Mouse (Mus musculus) forebrain, embryonic 14.5 days (tissue): ENCODE results near the gene Clip1. TPM values are rescaled to one million over a fixed set of nuclear protein-coding genes. Genes with fewer than 3 reads are reported as not detected.
A peak's percentile ranks its signal among the peaks of the same experiment; 100 is the strongest.

Experiments used
- ATAC-seq: fragments of 200-750 bp; cut with Nextera tagmentation; 2 replicates; pipeline ENCODE4 v1.8.0; 2017; ENCODE audit warnings: mild to moderate bottlenecking, moderate library complexity
- DNase-seq: peaks from one replicate; pipeline ENCODE4 v3.0.0-alpha.2; 2015; ENCODE audit warnings: low spot score
- H3K27ac ChIP-seq: fragments of 300-500 bp; sonication (generic); 2 replicates; pipeline ENCODE4 v1.5.1; 2014; ENCODE audit warnings: low read depth, mild to moderate bottlenecking, control low read depth, low read length, moderate library complexity
- H3K27me3 ChIP-seq: fragments of 300-500 bp; sonication (generic); replicated peaks from 2 replicates; pipeline ENCODE4 v1.6.1; 2014; ENCODE audit warnings: low read length, control low read depth, mixed read lengths; ENCODE audit not compliant: control insufficient read depth, insufficient read depth
- H3K36me3 ChIP-seq: fragments of 300-500 bp; sonication (generic); 2 replicates; pipeline ENCODE4 v1.6.1; 2014; ENCODE audit warnings: low read length, control low read depth; ENCODE audit not compliant: control insufficient read depth, insufficient read depth
- H3K4me1 ChIP-seq: fragments of 300-500 bp; sonication (generic); 2 replicates; pipeline ENCODE4 v1.6.1; 2014; ENCODE audit warnings: antibody characterized with exemption, low read length, control low read depth; ENCODE audit not compliant: control insufficient read depth, insufficient read depth
- H3K4me2 ChIP-seq: fragments of 300-500 bp; sonication (generic); 2 replicates; pipeline ENCODE4 v1.6.1; 2014; ENCODE audit warnings: mild to moderate bottlenecking, control low read depth, low read length
- H3K4me3 ChIP-seq: fragments of 300-500 bp; sonication (generic); 2 replicates; pipeline ENCODE4 v1.5.1; 2014; ENCODE audit warnings: low read depth, low read length, control low read depth
- H3K9ac ChIP-seq: fragments of 300-500 bp; sonication (generic); 2 replicates; pipeline ENCODE4 v1.6.1; 2014; ENCODE audit warnings: mild to moderate bottlenecking, low read length, control low read depth, moderate library complexity
- H3K9me3 ChIP-seq: fragments of 300-500 bp; sonication (generic); replicated peaks from 2 replicates; pipeline ENCODE4 v1.6.1; 2016; ENCODE audit warnings: low read length, control low read depth, mixed read lengths; ENCODE audit not compliant: control insufficient read depth
- WGBS: fragments of 180-500 bp; shearing (Covaris S2); extraction: QIAGEN DNeasy Blood & Tissue Kit; methylation state at CpG from one replicate; pipeline ENCODE4 v1.1.7; 2014; 5-methylcytosine and 5-hydroxymethylcytosine counted together
- polyA plus RNA-seq: library from polyadenylated mRNA; unstranded; fragments of >200 nt; fragmentation: Nextera tagmentation; extraction: Ambion mirVana; gene quantifications from 2 replicates; pipeline ENCODE4 v1.2.1, GENCODE M21; 2014

The Clip1 gene
- polyA plus RNA-seq, 1 experiment from 2014 or later = 45.9 TPM

DNA sequence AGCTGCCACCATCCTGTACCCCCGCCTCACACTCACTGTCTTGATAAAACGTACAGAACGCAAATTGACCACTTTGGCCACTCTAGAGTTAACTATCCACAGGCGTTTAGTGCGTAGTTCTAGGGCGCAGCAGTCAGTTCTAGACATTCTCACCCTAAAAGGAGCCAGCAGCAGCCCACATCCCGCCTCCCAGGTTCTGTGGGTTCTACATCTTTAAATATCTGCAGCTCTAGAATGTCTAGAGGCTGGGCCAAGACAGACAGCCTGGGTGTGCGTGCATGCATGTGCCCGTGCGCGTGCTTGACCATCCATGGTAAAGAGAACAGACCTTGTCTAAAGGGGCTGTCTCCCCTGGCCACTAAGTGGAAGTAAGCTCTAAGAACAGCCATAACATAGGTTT is 123.3 kb downstream of the Clip1 start:
- Histone ChIP-seq H3K4me3 (no peak overlapping the region), H3K9ac (no peak overlapping the region), H3K36me3 (peaks cover 87% of the 10 kb centered on the region), H3K27ac (no peak overlapping the region), H3K4me2 (no peak overlapping the region), H3K4me1 (no peaks in the 10 kb centered on the region), H3K9me3 (no peaks in the 10 kb centered on the region), H3K27me3 (no peaks in the 10 kb centered on the region)
- WGBS = 92% methylated on average over 11 of the region's 11 CpGs
- DNase-seq (no peak), ATAC-seq (no peak)

DNA sequence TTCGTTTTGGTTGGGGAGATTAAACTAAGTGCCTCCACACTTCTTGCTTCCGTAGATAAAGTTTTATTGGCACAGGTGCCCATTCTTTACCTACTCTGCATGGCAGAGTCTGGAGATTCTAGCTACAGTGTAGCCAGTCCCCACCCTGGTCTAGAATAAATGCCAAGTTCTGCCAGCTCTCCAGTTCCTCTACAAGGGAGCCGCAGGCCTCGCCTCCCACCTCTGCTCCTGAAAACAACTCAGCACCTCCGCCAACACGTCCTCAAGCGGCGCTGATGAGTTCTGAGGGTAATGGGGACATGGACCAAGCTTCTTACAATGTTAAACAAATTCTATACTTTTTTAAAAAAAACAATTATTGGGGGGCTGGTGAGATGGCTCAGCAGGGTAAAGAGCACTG is 124.8 kb downstream of the Clip1 start:
- Histone ChIP-seq H3K27ac (no peak overlapping the region), H3K36me3 (peaks cover 87% of the 10 kb centered on the region), H3K27me3 (no peaks in the 10 kb centered on the region), H3K9ac (no peak overlapping the region), H3K4me1 (no peaks in the 10 kb centered on the region), H3K4me2 (no peak overlapping the region), H3K4me3 (no peak overlapping the region), H3K9me3 (no peaks in the 10 kb centered on the region)
- DNase-seq = no peak
- 94% methylated on average over 8 of the region's 8 CpGs for WGBS
- ATAC-seq = no peak

DNA sequence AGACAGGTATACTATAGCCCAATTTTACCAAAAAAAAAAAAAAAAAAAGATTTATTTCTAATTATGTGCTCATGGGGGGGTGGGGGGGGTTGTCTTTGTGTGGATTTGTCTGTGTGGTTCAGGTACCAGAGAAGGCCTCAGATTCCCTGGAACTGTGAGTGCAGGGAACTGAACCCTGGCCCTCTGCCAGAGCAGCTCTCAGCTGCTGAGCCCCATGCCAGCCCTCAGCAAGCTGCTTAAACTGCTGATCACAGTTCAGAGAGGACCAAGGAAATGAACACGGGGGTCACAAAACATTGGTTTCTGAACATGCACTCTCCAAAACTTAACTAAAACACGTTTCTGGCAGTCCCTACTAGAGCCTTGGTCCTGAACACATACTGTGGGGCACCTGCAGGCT is 128.0 kb downstream of the Clip1 start:
- ATAC-seq (no peak), DNase-seq (peak; percentile 37)
- Histone ChIP-seq H3K4me1 (no peaks in the 10 kb centered on the region), H3K4me3 (no peak overlapping the region), H3K36me3 (peaks cover 61% of the 10 kb centered on the region), H3K9ac (no peak overlapping the region), H3K27me3 (no peaks in the 10 kb centered on the region), H3K9me3 (no peaks in the 10 kb centered on the region), H3K4me2 (no peak overlapping the region), H3K27ac (no peak overlapping the region)
- WGBS = 77% methylated on average over 2 of the region's 2 CpGs

DNA sequence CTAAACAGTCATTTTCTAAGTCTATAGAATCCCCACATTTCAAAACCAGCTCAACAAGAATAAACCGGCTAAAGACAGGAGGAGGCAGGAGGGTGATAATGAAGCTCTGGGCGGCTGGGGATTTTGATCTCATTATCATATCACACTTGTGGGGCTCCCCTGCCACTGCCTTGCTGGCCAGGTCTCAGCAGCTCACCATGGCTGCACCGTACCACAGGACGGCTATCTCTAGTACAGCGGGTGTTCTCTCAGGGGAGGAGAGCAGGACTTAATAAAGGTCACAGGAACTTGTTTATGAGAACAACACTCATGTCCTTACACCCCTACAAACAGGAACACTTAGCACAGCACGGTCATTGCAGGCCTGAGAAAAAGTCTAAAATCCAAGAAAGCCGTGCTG is 128.7 kb downstream of the Clip1 start:
- no peaks in the 10 kb centered on the region for H3K9me3 ChIP-seq
- H3K27me3 ChIP-seq = no peaks in the 10 kb centered on the region
- H3K4me2 ChIP-seq = no peak overlapping the region
- ATAC-seq (no peak), DNase-seq (no peak)
- H3K4me1 ChIP-seq = no peaks in the 10 kb centered on the region
- peaks cover 56% of the 10 kb centered on the region for H3K36me3 ChIP-seq
- H3K4me3 ChIP-seq = no peak overlapping the region
- no peak overlapping the region for H3K9ac ChIP-seq
- no peak overlapping the region for H3K27ac ChIP-seq
- 93% methylated on average over 7 of the region's 7 CpGs for WGBS

DNA sequence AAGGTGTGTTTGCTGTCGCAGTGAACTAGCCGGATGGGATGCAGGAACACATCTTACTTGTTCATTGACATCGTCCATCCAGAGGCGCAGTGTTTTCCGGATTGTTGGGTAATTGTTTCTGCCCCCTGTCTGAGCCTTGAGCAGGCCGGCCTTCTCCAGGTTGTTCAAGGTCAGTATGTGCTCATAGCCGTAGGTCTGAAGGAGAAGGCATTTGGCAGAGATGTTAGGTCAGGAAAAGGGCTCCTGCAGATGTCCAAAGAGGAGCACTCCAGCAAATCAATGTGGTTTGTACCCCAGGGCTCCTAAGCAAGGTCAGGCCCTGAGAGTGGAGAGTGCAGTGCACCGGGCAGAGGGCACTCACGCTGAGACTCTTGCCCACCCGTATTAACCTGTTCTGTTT is 150.6 kb downstream of the Clip1 start:
- no peaks in the 10 kb centered on the region for H3K9me3 ChIP-seq
- no peaks in the 10 kb centered on the region for H3K27me3 ChIP-seq
- H3K4me3 ChIP-seq = no peak overlapping the region
- DNase-seq = no peak
- H3K27ac ChIP-seq = no peak overlapping the region
- no peak for ATAC-seq
- H3K9ac ChIP-seq = no peak overlapping the region
- no peaks in the 10 kb centered on the region for H3K4me1 ChIP-seq
- WGBS = 94% methylated on average over 10 of the region's 10 CpGs
- H3K36me3 ChIP-seq = peaks cover 81% of the 10 kb centered on the region
- no peak overlapping the region for H3K4me2 ChIP-seq

DNA sequence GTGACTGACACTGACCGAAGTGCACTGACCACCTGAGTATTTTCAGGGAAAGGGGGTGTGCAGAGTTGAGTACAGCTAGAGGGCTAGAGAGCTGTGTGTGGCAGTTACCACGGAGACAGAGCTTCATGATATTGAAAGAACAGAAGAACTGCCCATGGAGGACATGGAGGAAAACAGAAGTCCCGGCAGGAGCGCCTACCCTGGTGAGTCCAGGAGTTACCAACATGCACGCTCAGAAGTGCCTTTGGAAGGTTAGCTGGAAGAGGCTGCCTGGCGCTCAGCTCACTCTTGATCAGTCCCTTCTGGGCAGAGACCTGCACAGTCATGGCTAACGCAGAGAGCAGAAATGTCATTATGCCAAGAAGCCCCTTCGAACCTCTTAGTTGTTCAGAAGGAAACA is 154.4 kb downstream of the Clip1 start:
- Histone ChIP-seq H3K4me3 (no peak overlapping the region), H3K27me3 (no peaks in the 10 kb centered on the region), H3K9me3 (no peaks in the 10 kb centered on the region), H3K4me1 (no peaks in the 10 kb centered on the region), H3K4me2 (no peak overlapping the region), H3K36me3 (peaks cover 75% of the 10 kb centered on the region), H3K9ac (no peak overlapping the region), H3K27ac (no peak overlapping the region)
- no peak for ATAC-seq
- WGBS = 90% methylated on average over 8 of the region's 8 CpGs
- DNase-seq = no peak

DNA sequence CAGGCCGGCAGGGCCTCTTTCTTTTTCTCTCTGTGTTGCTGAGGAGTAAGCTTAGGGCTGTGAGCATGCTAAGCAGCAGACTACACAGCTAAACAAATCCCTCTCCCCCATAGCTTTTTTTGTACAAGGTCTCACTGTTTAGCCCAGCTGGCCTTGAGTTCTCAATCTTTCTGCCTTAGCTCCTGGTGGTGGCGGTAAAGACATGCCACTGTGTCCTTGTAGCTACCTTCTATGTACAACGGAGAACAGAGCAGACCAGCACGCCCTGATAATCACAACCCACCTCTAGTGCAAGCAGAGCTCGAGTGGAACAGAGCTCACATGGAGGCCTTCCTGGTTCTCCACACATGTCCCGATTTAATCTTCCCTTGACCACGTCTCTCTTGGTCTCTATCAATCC is 155.8 kb downstream of the Clip1 start:
- Histone ChIP-seq H3K9ac (no peak overlapping the region), H3K27ac (no peak overlapping the region), H3K9me3 (no peaks in the 10 kb centered on the region), H3K4me3 (no peak overlapping the region), H3K4me2 (no peak overlapping the region), H3K36me3 (peaks cover 63% of the 10 kb centered on the region), H3K27me3 (no peaks in the 10 kb centered on the region), H3K4me1 (no peaks in the 10 kb centered on the region)
- DNase-seq = no peak
- 77% methylated on average over 7 of the region's 7 CpGs for WGBS
- ATAC-seq = no peak

Other genes starting within 250 kb of the Clip1 start
- gene Lrrc43, start 195.3 kb downstream of the Clip1 start, polyA plus RNA-seq = 0.31 and 0.48 TPM in 2 replicates
- not detected in 2 replicates for gene Il31, start 195.1 kb downstream of the Clip1 start, polyA plus RNA-seq
- 1.6 and 2.3 TPM in 2 replicates for gene B3gnt4, start 174.2 kb downstream of the Clip1 start, polyA plus RNA-seq
- gene Diablo, start 160.4 kb downstream of the Clip1 start, polyA plus RNA-seq = 133 and 137 TPM in 2 replicates
- gene Gm49027, start 159.1 kb downstream of the Clip1 start, polyA plus RNA-seq = 2.1 and 2.3 TPM in 2 replicates
- 43.3 and 51.2 TPM in 2 replicates for gene Vps33a, start 111.6 kb downstream of the Clip1 start, polyA plus RNA-seq
- gene Zcchc8, start 36.5 kb upstream of the Clip1 start, polyA plus RNA-seq = 70.3 and 79.8 TPM in 2 replicates
- 126 and 143 TPM in 2 replicates for gene Rsrc2, start 64.8 kb upstream of the Clip1 start, polyA plus RNA-seq
- gene Kntc1, start 65.1 kb upstream of the Clip1 start, polyA plus RNA-seq = 11.4 and 12.9 TPM in 2 replicates
- gene Hcar2, start 180.9 kb upstream of the Clip1 start, polyA plus RNA-seq = not detected in 2 replicates
- 0.17 and 0.27 TPM in 2 replicates for gene Hcar1, start 195.4 kb upstream of the Clip1 start, polyA plus RNA-seq
- 95.3 and 127 TPM in 2 replicates for gene Denr, start 222.6 kb upstream of the Clip1 start, polyA plus RNA-seq
- gene Gm43518, start 242.8 kb upstream of the Clip1 start, polyA plus RNA-seq = 0.70 and 0.88 TPM in 2 replicates
- gene Ccdc62, start 246.1 kb upstream of the Clip1 start, polyA plus RNA-seq = 4.3 and 5.3 TPM in 2 replicates